Mouse (Mus musculus) layer of hippocampus, adult 8-10 months (tissue): ENCODE data around the gene Pigk. TPM values are rescaled to one million over a fixed set of nuclear protein-coding genes. Genes with fewer than 3 reads are reported as not detected.
A peak's percentile ranks its signal among the peaks of the same experiment; 100 is the strongest.

Experiments
- DNase-seq, 2 experiments: peaks; one replicate each; pipeline ENCODE4 v3.0.0; 2022; ENCODE audit warnings: low spot score in 2 of 2
- total RNA-seq, 4 experiments: library from RNA; stranded (reverse); gene quantifications; 2 replicates each; pipeline ENCODE4 v1.2.4; 2022

Gene Pigk
- total RNA-seq, 4 experiments from 2014 or later: 52.2 to 69.7 (median 55.8) TPM

- DNase-seq: no peak
These were observed 14.3 kb downstream of the Pigk start for GRCm38 (mm10) chr3:152728238-152728637.

- no peak for DNase-seq
These were observed 19.1 kb downstream of the Pigk start for GRCm38 (mm10) chr3:152733011-152733410.

- no peak for DNase-seq
These were observed 19.6 kb downstream of the Pigk start for GRCm38 (mm10) chr3:152733513-152733912.

DNA sequence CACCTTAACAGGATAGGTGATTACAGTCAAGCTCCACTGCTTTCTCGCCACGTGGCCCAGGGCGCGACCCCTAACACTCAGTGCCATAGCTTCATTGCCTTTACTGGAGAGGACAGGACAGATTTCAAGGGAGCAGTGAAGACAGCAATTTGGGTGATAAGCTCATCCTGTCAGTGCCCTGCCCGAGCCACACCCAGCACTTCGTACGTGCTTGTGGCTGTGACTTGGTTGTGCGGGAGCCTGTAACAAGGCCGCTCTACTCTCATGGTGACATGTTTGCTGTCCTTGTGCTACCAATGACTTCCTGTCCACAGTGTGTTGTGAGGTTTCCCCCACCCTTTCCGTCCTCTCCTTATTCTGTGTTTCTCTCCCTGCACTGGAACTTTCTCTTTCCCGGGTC is 20.2 kb downstream of the Pigk start:
- DNase-seq: no peak

- no peak for DNase-seq
These were observed 21.8 kb downstream of the Pigk start for GRCm38 (mm10) chr3:152735601-152736250.

GRCm38 (mm10) chr3:152744301-152744700 is 30.4 kb downstream of the Pigk start:
- no peak for DNase-seq

DNA sequence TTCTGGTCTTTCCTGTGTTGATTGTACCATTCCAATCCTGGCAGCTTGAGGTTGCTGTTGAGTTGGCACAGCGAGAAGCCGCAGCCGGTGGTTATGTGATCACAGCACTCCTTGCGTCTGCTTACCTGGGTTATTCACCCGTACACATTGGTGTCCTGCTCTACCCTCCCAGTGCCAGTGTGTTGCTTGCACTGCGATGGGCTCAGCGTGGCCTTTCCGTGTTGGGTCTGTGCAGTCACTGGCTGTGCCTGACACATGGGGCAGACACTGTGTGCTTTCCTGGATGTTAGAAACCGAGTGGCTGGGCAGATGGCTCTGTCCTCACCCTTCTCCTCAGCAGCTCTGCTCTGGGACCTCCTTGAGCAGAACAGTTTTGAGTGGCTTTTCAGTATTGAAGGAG is 31.7 kb downstream of the Pigk start:
- no peak for DNase-seq

DNA sequence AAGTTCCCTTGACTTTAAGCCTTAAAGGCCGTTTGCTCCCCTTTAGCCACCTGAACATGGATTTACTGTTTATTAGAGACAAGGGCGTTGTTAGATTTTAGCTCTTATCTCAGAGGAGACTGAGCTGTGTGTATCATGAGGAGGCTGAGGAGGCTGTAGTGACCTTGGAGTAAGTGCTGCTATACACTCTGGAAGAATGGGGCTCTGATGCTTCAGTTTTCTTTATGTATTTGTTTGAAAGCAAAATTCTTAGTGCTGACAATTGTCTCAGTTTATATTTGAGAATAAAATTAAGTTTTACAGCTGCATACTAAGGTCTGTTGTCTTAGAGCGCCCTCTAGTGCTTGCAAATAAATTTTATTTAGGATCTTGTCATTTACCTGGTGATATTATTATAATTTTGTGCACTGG is 35.6 kb downstream of the Pigk start:
- no peak for DNase-seq

DNA sequence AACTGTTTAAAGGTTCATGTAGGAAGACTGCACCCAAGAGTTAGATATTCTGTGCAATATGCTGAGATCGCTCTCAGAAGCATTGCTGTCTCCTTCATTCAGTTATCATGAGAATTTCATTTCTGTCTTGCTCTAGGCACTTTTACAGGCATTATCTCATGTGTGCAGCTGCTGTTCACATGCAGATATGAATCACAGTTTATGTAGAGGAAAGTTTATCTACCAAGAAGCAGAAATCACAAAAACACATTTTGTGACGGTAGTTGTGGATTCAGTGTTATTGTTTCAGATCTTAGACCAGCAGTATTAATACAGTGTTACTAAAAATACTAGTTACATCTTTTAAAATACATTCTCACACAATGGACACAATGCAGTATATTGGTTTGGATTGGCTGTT is 36.0 kb downstream of the Pigk start:
- no peak for DNase-seq

DNA sequence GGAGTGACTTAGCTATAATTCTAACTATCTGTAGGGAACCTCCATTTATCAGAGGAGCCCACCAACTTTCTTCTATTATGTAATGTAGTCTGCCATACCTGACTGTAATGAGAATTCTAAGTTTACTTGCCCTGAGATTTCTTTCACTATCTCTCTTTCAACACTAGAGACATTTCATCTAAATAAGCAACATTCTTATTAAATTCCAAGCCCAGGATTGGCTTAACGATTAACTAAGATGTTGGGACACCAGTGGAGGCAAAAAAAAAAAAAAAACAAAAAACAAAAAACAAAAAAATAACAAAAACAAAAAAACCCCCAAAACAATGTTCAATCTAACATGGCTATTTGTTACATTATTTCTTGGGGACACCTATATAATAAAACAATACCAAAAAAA is 39.0 kb downstream of the Pigk start:
- DNase-seq: no peak

DNA sequence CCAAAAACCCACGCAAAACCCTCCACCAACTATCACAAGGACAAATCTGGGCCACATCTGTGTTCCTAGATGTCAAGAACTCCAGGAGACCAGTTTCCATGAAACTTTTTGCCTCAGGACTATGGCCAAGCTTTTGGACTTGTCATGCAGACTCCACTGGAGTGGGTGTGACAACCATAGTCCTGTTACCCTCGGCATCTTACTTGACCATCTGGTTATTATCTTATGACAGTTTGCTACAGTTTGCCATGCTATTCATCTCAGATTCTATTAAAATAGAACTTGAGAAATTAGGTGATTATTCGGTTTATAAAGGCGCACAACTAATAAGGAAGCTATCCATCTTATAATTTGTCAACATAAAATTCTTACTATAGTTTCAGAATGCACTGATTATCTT is 39.4 kb downstream of the Pigk start:
- no peak for DNase-seq

GRCm38 (mm10) chr3:152753920-152754764 is 40.2 kb downstream of the Pigk start:
- no peak for DNase-seq

DNA sequence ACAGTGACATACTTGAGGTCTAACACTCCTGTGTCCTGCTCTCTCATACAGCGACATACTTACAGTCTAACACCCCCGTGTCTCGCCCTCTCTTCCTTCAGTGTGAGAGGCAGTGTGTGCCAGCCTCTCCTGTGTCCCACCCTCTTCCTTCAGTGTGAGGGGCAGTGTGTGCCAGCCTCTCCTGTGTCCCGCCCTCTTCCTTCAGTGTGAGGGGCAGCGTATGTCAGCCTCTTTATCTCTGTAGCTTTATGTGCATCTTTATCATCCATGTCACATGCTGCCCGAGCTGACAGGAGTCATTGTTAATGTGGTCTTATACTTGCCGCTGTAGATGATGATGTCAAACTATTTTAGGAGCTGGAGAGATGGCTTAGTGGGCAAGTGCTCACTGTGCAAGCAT is 41.6 kb downstream of the Pigk start:
- no peak for DNase-seq

DNA sequence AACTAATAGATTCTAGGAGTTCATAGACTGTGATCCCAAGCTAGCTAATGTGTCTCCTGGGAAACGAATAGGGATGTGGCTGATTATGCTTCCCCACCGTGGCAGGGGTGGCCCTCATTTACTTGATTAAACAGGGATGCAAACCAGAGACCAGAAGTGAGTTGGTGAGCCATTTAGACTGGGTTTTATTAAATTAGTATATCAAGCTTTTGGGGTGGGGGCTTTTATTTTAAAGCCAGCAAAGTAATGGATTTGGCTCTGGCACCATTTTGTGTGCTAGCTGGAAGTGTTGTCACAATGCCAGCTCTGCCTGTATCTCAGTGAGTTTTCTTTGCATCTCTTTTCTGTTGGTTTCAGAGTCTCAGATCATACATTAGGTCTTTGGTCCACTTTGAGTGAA is 43.0 kb downstream of the Pigk start:
- DNase-seq: no peak

GRCm38 (mm10) chr3:152757464-152758393 is 43.8 kb downstream of the Pigk start:
- DNase-seq: no peak

GRCm38 (mm10) chr3:152758500-152759032 is 44.7 kb downstream of the Pigk start:
- DNase-seq: no peak

DNA sequence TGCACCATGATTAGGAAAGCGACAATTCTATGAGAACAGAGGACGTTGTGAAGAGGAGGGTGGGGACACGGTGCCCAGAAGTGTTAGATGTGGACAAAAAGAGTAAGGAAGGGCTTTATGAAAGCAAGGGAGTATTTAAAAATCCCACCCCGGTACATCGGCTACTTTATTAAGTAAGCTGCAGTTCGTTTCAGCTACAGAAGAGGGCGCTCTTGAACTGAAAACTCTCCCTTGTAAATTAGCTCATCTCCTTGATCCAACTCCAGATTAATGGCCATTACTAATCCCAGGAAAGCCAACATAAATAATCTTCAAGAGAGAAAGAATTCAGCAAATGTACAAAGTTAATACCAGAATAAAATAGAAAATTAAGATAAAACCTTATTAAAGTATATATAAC is 47.2 kb downstream of the Pigk start:
- peak in 1 of 2 experiments; percentile 75 for DNase-seq

DNA sequence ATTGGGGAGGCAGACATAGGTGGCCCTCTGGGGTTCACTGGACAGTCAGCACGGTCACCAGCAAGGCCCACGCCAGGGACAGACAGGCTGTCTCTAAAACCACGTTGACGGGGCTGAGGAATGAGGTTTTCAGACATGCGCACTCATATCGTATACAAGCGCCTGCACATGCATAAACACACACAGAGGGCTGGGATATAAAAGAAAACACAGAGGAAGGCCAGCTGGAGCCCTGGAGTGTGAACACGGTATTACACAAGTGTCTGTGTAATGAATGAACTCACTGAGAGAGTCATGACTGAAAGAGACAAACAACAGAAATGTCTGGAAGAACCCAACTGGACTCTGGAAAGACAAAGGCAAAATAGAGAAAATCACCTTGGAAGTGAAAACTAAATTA is 47.8 kb downstream of the Pigk start:
- DNase-seq: no peak

DNA sequence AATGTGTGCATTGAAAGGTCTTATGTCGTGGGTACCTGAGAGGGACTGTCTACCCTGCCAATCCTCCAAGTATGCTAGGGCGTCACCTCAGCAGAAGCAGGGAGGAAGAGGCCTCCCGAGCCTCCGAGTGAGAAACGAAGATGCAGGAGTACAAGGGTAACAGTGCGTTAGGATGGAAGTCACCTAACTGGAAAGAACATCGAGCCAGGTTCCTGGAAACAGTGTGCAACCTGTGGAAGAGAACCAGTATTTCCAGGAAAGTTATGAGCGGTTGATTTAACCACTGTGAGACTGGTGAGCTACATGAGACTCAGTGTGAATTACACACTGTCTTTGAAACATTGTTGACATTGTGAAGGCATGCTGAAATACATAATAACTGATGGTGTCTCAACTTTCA is 48.4 kb downstream of the Pigk start:
- DNase-seq: no peak

DNA sequence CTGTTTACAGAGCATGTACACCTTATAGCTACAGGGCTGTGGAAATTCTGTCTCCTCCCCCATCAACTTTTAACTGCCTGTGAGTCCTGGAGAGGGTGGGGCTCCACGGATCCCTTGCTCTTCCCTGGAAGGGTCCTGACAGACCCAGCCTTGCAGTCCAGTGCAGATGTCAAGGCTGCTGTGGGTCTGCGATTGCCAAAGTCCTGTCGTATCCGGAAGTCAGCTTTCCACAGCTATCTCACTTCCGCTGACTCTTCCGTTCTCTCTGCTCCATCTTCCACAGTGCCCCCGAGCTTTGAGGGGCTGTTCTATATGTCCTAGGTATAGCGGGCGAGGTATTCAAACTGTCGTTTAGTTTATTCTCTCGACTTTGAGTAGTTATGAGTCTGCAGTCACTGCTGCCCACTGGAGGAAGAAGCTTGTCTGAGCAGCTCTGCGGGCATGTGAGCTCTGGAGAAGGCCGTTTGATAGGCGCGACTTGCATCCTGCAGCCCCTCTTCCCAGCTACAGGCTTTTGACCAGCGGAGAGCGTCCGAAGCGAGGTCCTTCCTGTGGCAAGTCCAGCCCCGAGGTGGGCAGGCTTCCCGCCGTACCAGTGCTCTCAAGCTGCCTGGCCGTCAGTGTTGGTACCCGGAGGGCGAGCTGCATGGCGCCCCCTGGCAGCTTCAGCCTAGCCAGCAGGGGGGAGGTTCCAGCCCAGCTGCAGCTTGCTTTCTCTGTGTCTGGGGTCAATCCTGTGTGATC is 49.4 kb downstream of the Pigk start:
- no peak for DNase-seq
